Mouse (Mus musculus): ENCODE results near the gene Olfr576. TPM values are rescaled to one million over a fixed set of nuclear protein-coding genes. Genes with fewer than 3 reads are reported as not detected.

Olfr576 gene
- not detected for total RNA-seq (2021)
- long read RNA-seq, experiment 1, result 0 reads
- long read RNA-seq, experiment 2, result 0 reads

- no peak for DNase-seq
These were observed at the start of gene Olfr576 for GRCm38 (mm10) chr7:102962360-102962759. Gene Olfr576, plus strand, starts transcription at chr7:102962660.

- no peak for DNase-seq
These were observed 47.2 kb upstream of the Olfr576 start for GRCm38 (mm10) chr7:102915261-102915660.

- DNase-seq, result no peak
These were observed 46.1 kb upstream of the Olfr576 start for GRCm38 (mm10) chr7:102916405-102916804.

GRCm38 (mm10) chr7:102917032-102917875 lies 45.2 kb upstream of the Olfr576 start, which contains the start of gene Olfr571:
Gene Olfr571, minus strand, starts transcription at chr7:102917536.
- no peak for DNase-seq

- DNase-seq, result no peak
These were observed 42.8 kb upstream of the Olfr576 start for GRCm38 (mm10) chr7:102919632-102920031.

GRCm38 (mm10) chr7:102924109-102924508 lies 38.4 kb upstream of the Olfr576 start, which contains the start of gene Olfr572:
Gene Olfr572, plus strand, starts transcription at chr7:102924409.
- no peak for DNase-seq

GRCm38 (mm10) chr7:102927105-102927504 lies 35.4 kb upstream of the Olfr576 start:
- no peak for DNase-seq

- DNase-seq, result no peak
These were observed 20.0 kb upstream of the Olfr576 start, which contains the start of gene Olfr573-ps1 for GRCm38 (mm10) chr7:102942475-102942874. Gene Olfr573-ps1, minus strand, starts transcription at chr7:102942575.

GRCm38 (mm10) chr7:102943417-102943816 lies 19.0 kb upstream of the Olfr576 start:
- no peak for DNase-seq

GRCm38 (mm10) chr7:102948167-102948566 lies 14.3 kb upstream of the Olfr576 start, which contains the start of gene Olfr574:
Gene Olfr574, plus strand, starts transcription at chr7:102948467.
- no peak for DNase-seq

- DNase-seq, result no peak
These were observed 11.7 kb upstream of the Olfr576 start for GRCm38 (mm10) chr7:102950732-102951131.

GRCm38 (mm10) chr7:102958137-102958536 lies 4.3 kb upstream of the Olfr576 start:
- DNase-seq, result no peak

GRCm38 (mm10) chr7:102958593-102958992 lies 3.9 kb upstream of the Olfr576 start, which contains the start of gene Olfr575:
Gene Olfr575, minus strand, starts transcription at chr7:102958775.
- DNase-seq, result no peak

GRCm38 (mm10) chr7:102974399-102974798 lies 11.9 kb downstream of the Olfr576 start:
- no peak for DNase-seq

- DNase-seq, result no peak
These were observed 13.4 kb downstream of the Olfr576 start, which contains the start of gene Olfr577 for GRCm38 (mm10) chr7:102975843-102976242. Gene Olfr577, minus strand, starts transcription at chr7:102975943.

- DNase-seq, result no peak
These were observed 26.8 kb downstream of the Olfr576 start, which contains the start of gene Olfr578 for GRCm38 (mm10) chr7:102989224-102989623. Gene Olfr578, minus strand, starts transcription at chr7:102989324.

Other genes starting within 250 kb of the Olfr576 start
- gene Olfr33, start 243.6 kb upstream of the Olfr576 start, total RNA-seq (2021), result under 1 TPM in 1 of 2 experiments, not detected in 1; 0.31 TPM
- gene Olfr559, start 235.2 kb upstream of the Olfr576 start, total RNA-seq (2021), result not detected
- gene Olfr560, start 203.3 kb upstream of the Olfr576 start, total RNA-seq (2021), result not detected
- gene Olfr78, start 203.2 kb upstream of the Olfr576 start, total RNA-seq (2021), result under 1 TPM; 0.31 to 0.56 TPM
- not detected for gene Olfr561, start 191.4 kb upstream of the Olfr576 start, total RNA-seq (2021)
- gene Olfr564, start 159.2 kb upstream of the Olfr576 start, total RNA-seq (2021), result not detected
- gene Olfr566, start 103.9 kb upstream of the Olfr576 start, total RNA-seq (2021), result not detected
- gene Olfr568, start 85.5 kb upstream of the Olfr576 start, total RNA-seq (2021), result not detected
- not detected for gene Olfr569, start 71.8 kb upstream of the Olfr576 start, total RNA-seq (2021)
- not detected for gene Olfr570, start 68.1 kb upstream of the Olfr576 start, total RNA-seq (2021)
- not detected for gene Olfr571, start 45.1 kb upstream of the Olfr576 start, total RNA-seq (2021)
- gene Olfr572, start 38.3 kb upstream of the Olfr576 start, total RNA-seq (2021), result not detected
- not detected for gene Olfr573-ps1, start 20.1 kb upstream of the Olfr576 start, total RNA-seq (2021)
- gene Olfr574, start 14.2 kb upstream of the Olfr576 start, total RNA-seq (2021), result not detected
- not detected for gene Olfr575, start 3.9 kb upstream of the Olfr576 start, total RNA-seq (2021)
- not detected for gene Olfr577, start 13.3 kb downstream of the Olfr576 start, total RNA-seq (2021)
- gene Olfr578, start 26.7 kb downstream of the Olfr576 start, total RNA-seq (2021), result not detected
- gene Olfr582, start 75.4 kb downstream of the Olfr576 start, total RNA-seq (2021), result not detected
- not detected for gene Olfr583, start 88.6 kb downstream of the Olfr576 start, total RNA-seq (2021)
- gene Olfr584, start 119.2 kb downstream of the Olfr576 start, total RNA-seq (2021), result not detected
- not detected for gene Olfr585, start 135.1 kb downstream of the Olfr576 start, total RNA-seq (2021)
- not detected for gene Olfr586, start 163.0 kb downstream of the Olfr576 start, total RNA-seq (2021)
- gene Olfr588-ps1, start 178.2 kb downstream of the Olfr576 start, total RNA-seq (2021), result not detected
- gene Olfr589, start 193.7 kb downstream of the Olfr576 start, total RNA-seq (2021), result not detected
- not detected for gene Olfr591, start 215.7 kb downstream of the Olfr576 start, total RNA-seq (2021)
- not detected for gene Olfr592, start 222.1 kb downstream of the Olfr576 start, total RNA-seq (2021)
- gene Olfr593, start 249.2 kb downstream of the Olfr576 start, total RNA-seq (2021), result not detected